Mouse (Mus musculus) hindbrain, postnatal 0 days (tissue): Measurements from ENCODE around the gene Rrp36. TPM values are rescaled to one million over a fixed set of nuclear protein-coding genes. Genes with fewer than 3 reads are reported as not detected.

Experiments
- ATAC-seq: fragments of 200-750 bp; cut with Nextera tagmentation; 2 replicates; pipeline ENCODE4 v1.8.0; 2017; ENCODE audit warnings: mild to moderate bottlenecking, moderate TSS enrichment, moderate library complexity
- DNase-seq: peaks from one replicate; pipeline ENCODE4 v3.0.0-alpha.2; 2015; ENCODE audit warnings: low spot score
- H3K27ac ChIP-seq: fragments of 300-500 bp; sonication (generic); 2 replicates; pipeline ENCODE4 v1.5.1; 2014; ENCODE audit warnings: mild to moderate bottlenecking
- H3K27me3 ChIP-seq: fragments of 300-500 bp; sonication (generic); 2 replicates; pipeline ENCODE4 v1.6.1; 2014; ENCODE audit warnings: low read length, mixed read lengths; ENCODE audit not compliant: insufficient read depth
- H3K36me3 ChIP-seq: fragments of 300-500 bp; sonication (generic); 2 replicates; pipeline ENCODE4 v1.6.1; 2014; ENCODE audit warnings: low read length, mixed read lengths; ENCODE audit not compliant: insufficient read depth
- H3K4me1 ChIP-seq: fragments of 300-500 bp; sonication (generic); 2 replicates; pipeline ENCODE4 v1.6.1; 2014; ENCODE audit warnings: antibody characterized with exemption, low read length, mixed read lengths; ENCODE audit not compliant: insufficient read depth
- H3K4me2 ChIP-seq: fragments of 300-500 bp; sonication (generic); 2 replicates; pipeline ENCODE4 v1.6.1; 2014; ENCODE audit warnings: low read depth, mild to moderate bottlenecking, low read length, moderate library complexity, mixed read lengths
- H3K4me3 ChIP-seq: fragments of 300-500 bp; sonication (generic); 2 replicates; pipeline ENCODE4 v1.5.1; 2014; ENCODE audit warnings: low read length
- H3K9ac ChIP-seq: fragments of 300-500 bp; sonication (generic); replicated peaks from 2 replicates; pipeline ENCODE4 v1.6.1; 2014; ENCODE audit warnings: mild to moderate bottlenecking, low read length, moderate library complexity, mixed read lengths
- H3K9me3 ChIP-seq: fragments of 300-500 bp; sonication (generic); 2 replicates; pipeline ENCODE4 v1.6.1; 2016; ENCODE audit warnings: low read length, mixed read lengths
- CTCF ChIP-seq: IDR thresholded peaks from 2 replicates; pipeline ENCODE4 v1.5.1; 2016; ENCODE audit warnings: antibody characterized with exemption, control low read depth, low read depth
- WGBS: fragments of 180-500 bp; shearing (Covaris S2); extraction: QIAGEN DNeasy Blood & Tissue Kit; methylation state at CpG from one replicate; pipeline ENCODE4 v1.1.7; 2014; 5-methylcytosine and 5-hydroxymethylcytosine counted together
- polyA plus RNA-seq: library from polyadenylated mRNA; unstranded; fragments of >200 nt; fragmentation: Nextera tagmentation; extraction: Ambion mirVana; gene quantifications from 2 replicates; pipeline ENCODE4 v1.2.1, GENCODE M21; 2015
- total RNA-seq: library from RNA; depleted of rRNA; stranded (reverse); fragments of >200 nt; gene quantifications from 2 replicates; pipeline ENCODE4 v1.2.3, GENCODE M21; 2014

Rrp36 gene
- total and polyA plus RNA-seq, 2 experiments from 2014 or later, result 32.7 to 56.5 TPM

DNA sequence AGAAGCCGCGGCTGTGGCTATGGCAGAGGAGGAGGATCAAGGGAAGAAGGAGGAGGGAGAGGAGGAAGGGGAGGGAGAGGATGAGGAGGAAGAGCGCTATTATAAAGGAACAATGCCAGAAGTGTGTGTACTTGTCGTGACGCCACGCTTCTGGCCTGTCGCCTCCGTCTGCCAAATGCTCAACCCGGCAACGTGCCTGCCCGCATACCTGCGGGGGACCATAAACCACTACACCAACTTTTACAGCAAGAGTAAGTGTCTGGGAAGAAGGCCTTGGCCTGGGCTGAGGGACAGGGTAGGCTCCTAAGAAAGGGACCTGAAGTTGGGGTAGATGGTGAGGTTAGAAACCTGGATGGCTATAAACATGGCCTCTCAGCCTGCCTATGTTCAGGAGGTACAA is 12.2 kb downstream of the Rrp36 start:
- no peak overlapping the region for H3K4me2 ChIP-seq
- H3K9me3 ChIP-seq, result no peaks in the 10 kb centered on the region
- H3K27ac ChIP-seq, result no peak overlapping the region
- no peak overlapping the region for H3K9ac ChIP-seq
- no peak for DNase-seq
- H3K4me3 ChIP-seq, result no peak overlapping the region
- H3K27me3 ChIP-seq, result no peaks in the 10 kb centered on the region
- ATAC-seq, result no peak
- no peak for TF ChIP-seq CTCF
- peaks cover 61% of the 10 kb centered on the region for H3K36me3 ChIP-seq
- 84% methylated on average over 12 of the region's 12 CpGs for WGBS
- no peaks in the 10 kb centered on the region for H3K4me1 ChIP-seq

DNA sequence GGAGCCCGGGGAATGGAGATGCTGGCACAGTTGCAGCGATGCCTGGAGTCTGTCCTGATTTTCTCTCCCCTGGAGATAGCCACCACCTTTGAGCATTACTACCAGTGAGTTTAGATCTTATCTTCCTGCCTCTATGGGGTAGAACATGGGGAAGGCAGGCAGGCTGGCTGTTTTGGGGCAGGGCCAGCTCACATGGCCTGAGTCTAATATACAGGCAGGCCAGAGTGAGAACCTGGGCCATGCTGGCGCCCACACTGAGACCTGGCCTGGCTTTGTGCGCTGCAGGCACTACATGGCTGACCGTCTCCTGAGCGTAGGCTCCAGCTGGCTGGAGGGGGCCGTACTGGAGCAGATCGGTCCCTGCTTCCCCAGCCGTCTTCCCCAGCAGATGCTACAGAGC is 12.8 kb downstream of the Rrp36 start:
- Histone ChIP-seq H3K4me1 (no peaks in the 10 kb centered on the region), H3K4me2 (no peak overlapping the region), H3K27me3 (no peaks in the 10 kb centered on the region), H3K27ac (no peak overlapping the region), H3K36me3 (peaks cover 61% of the 10 kb centered on the region), H3K9me3 (no peaks in the 10 kb centered on the region), H3K9ac (no peak overlapping the region), H3K4me3 (no peak overlapping the region)
- ATAC-seq (no peak), DNase-seq (no peak)
- TF ChIP-seq CTCF, result no peak
- WGBS, result 90% methylated on average over 9 of the region's 9 CpGs

DNA sequence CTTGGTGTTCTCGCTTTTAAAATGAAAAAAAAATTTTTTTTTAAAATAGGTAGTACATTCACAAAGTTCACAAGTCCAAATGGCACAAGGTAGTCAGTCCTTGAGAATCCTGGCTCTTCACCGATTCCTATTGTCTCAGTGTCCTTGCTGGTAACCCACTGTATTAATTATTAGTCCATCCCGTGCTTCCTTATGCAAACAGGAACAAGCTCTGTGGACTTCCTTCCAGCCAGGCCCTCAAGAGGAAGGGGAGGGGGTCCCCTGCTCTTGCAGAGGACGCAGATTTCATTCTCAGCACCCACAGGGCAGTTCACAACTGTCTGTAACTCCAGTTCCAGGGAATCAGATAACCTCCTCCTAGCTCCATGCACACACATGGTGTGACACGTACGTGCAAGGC is 18.1 kb downstream of the Rrp36 start:
- Histone ChIP-seq H3K4me3 (no peak overlapping the region), H3K27me3 (no peaks in the 10 kb centered on the region), H3K9ac (no peak overlapping the region), H3K4me2 (no peak overlapping the region), H3K36me3 (peaks cover 40% of the 10 kb centered on the region), H3K4me1 (peaks cover 11% of the 10 kb centered on the region), H3K27ac (no peak overlapping the region), H3K9me3 (no peaks in the 10 kb centered on the region)
- DNase-seq (no peak), ATAC-seq (no peak)
- no peak for TF ChIP-seq CTCF
- 83% methylated on average over 6 of the region's 6 CpGs for WGBS

DNA sequence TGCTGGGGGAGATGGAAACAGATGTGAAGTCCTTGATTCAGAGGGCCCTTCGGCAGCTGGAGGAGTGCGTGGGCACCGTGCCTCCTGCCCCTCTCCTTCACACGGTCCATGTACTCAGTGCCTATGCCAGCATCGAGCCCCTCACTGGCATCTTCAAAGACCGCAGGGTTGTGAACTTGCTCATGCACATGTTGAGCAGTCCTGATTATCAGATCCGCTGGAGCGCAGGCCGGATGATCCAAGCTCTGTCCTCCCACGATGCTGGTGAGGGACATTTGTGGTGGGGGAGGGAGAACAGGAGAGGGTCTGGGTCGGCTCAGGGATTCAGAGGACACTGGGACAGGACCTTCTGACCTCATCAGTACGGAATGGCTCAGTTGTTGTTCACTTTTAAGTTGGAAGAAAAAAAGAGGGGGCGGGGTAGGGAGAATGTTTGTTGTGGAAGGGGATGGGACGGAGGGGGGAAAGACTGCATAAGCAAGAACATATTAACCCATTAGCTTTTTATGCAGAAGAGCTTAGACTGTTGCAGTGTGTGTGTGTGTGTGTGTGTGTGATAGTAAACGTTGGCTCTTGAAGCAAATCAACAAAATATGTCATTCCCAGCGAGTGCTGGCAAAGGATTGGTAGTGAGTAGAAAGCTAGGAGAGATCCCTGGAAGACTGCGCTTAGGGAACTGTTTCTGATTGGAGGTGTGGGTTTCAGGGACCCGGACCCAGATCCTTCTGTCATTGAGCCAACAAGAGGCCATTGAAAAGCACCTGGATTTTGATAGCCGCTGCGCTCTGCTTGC is 22.2 kb downstream of the Rrp36 start:
- Histone ChIP-seq H3K27ac (no peak overlapping the region), H3K36me3 (peaks cover 15% of the 10 kb centered on the region), H3K27me3 (no peaks in the 10 kb centered on the region), H3K9ac (peak overlapping the region; percentile 90; the same call in 1 of the 2 replicates), H3K9me3 (no peaks in the 10 kb centered on the region), H3K4me1 (peaks cover 15% of the 10 kb centered on the region), H3K4me2 (peak overlapping the region; percentile 95), H3K4me3 (peak overlapping the region; percentile 60; the same call in 1 of the 2 replicates)
- 64% methylated on average over 20 of the region's 20 CpGs for WGBS
- no peak for TF ChIP-seq CTCF
- ATAC-seq (no peak), DNase-seq (no peak)

DNA sequence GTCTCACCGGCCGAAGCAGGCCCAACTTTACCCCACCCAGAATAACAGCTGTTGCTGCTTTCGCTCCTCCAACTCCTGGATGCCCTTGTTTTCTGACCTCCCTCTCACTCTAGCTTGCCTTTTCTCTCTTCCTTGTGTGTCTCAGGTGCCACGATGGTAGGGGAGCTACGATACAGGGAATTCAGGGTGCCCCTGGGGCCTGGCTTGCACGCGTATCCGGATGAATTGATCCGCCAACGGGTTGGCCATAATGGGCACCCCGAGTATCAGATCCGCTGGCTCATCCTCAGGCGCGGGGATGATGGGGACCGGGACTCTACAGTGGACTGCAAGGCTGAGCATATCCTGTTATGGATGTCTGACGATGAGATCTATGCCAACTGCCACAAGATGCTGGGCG is 22.9 kb downstream of the Rrp36 start:
- Histone ChIP-seq H3K4me1 (peaks cover 15% of the 10 kb centered on the region), H3K27me3 (no peaks in the 10 kb centered on the region), H3K4me2 (peak overlapping the region; percentile 95), H3K9ac (peak overlapping the region; percentile 90), H3K9me3 (no peaks in the 10 kb centered on the region), H3K4me3 (peak overlapping the region; percentile 60), H3K36me3 (peaks cover 15% of the 10 kb centered on the region), H3K27ac (peak overlapping the region; percentile 97; the same call in 1 of the 2 replicates)
- DNase-seq, result no peak
- TF ChIP-seq CTCF, result no peak
- 70% methylated on average over 17 of the region's 17 CpGs for WGBS
- ATAC-seq, result no peak

DNA sequence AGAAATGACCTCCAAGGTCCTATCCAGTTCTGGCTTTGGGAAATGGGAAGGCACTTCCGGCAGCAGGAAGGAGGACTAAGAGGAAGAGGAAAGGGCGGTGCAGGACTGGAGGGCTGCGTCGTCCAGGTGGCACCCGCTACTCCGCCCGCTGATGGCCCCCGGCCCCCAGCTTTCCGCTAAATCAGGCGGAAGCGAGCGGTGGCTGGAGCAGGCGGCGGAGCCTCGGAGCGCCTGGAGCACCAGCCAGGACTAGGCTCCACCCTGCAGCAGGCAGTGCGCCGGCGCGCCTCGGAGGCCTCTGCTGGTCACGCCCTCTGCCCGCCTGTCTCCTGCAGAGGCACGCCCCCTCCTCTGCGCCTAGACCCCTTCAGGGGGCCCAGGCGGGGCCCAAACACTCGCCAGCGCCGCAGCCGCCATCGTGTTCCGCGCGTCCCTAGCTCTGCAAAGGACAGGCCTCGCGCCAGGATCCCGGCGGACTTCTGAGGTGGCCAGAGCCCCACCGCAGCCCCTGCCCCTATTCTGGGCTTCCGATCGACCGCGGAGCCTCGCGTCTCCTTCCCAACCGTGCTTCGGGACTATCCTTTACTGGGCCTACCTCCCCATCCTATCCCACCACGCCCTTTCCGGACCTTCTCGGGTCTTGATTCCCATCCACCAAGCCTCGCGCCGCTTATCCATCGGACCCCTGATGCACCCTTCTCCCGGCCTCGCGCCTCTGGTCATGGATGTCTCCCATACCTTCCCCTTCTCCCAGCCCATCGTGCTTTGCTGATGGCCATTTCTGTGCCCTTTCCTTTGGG is 23.7 kb downstream of the Rrp36 start, which contains the start of gene Cul7:
Gene Cul7 (plus strand): TSS at position 106 of the 800 bp plus-strand sequence.
- H3K27ac ChIP-seq, result peak within 1 kb of the TSS; percentile 97
- H3K9me3 ChIP-seq, result no peaks in the 10 kb centered on the region
- H3K4me1 ChIP-seq, result peaks cover 16% of the 10 kb centered on the region
- peak; percentile 94 for ATAC-seq
- H3K4me2 ChIP-seq, result peak within 1 kb of the TSS; percentile 95
- H3K9ac ChIP-seq, result peak within 1 kb of the TSS; percentile 90
- WGBS, result under 1% methylated on average over 55 of the region's 58 CpGs
- H3K27me3 ChIP-seq, result no peaks in the 10 kb centered on the region
- H3K4me3 ChIP-seq, result peak within 1 kb of the TSS; percentile 60
- peaks cover 10% of the 10 kb centered on the region for H3K36me3 ChIP-seq
- TF ChIP-seq CTCF, result no peak
- DNase-seq, result peak; percentile 97
